Mouse (Mus musculus): ENCODE data around the gene Umps. TPM values are rescaled to one million over a fixed set of nuclear protein-coding genes. Genes with fewer than 3 reads are reported as not detected.

The Umps gene
- polyA plus RNA-seq, 1 experiment from 2014 or later: 22.8 TPM

DNA sequence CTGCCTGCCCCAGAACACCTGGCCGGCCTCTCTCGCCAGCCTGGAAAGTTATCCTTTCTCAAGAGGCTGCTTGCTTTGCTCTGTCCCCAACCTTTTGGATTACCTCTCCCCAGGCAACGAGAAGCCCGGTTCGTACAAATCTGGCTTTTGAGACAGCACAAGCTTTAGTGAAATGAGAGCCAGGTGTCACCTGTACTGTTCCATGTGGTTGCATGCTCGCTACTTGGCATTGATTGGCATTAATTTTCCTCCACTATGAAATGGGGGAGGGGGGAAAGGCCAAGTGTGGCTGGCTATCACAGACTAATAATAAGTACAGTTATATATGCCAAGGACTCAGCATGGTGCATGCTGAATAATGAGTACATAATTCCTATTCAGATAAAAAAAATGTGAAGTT, 27.5 kb upstream of the Umps start:
- Histone ChIP-seq H3K4me3 (replicated peaks) (no peak overlapping the region), H3K4me2 (no peak overlapping the region), H3K9me3 (replicated peaks) (no peaks in the 10 kb centered on the region), H3K4me1 (no peaks in the 10 kb centered on the region), H3K27me3 (replicated peaks) (no peaks in the 10 kb centered on the region), H3K27ac (replicated peaks) (no peak overlapping the region), H3K9ac (replicated peaks) (no peak overlapping the region), H3K36me3 (no peaks in the 10 kb centered on the region)
- WGBS: 89% methylated on average over 6 of the region's 6 CpGs
- no peak for ATAC-seq (ENCODE audit: low FRiP score)

DNA sequence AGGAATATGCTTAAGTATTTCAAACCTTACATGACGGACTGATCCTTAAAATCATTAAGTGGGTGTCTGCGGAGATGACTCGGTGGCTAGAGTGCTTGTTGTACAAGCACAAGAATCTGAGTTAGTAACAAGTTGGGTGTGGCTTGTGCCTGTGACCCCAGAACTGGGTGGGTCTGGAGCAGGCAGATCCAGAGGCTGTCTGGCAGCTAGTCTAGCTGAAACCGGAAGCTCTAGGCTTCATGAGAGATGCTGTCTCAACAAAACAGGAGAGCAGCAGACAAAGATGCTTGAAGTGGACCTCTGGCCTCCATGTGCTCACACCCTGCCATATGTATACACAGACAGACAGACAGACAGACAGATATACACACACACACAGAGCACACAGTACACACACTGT, 23.9 kb upstream of the Umps start:
- peaks cover 20% of the 10 kb centered on the region; the same call in 1 of the 2 replicates for H3K36me3 ChIP-seq
- H3K9ac ChIP-seq (replicated peaks): no peak overlapping the region
- 92% methylated on average over 4 of the region's 4 CpGs for WGBS
- H3K27me3 ChIP-seq (replicated peaks): no peaks in the 10 kb centered on the region
- H3K4me2 ChIP-seq: no peak overlapping the region
- H3K4me1 ChIP-seq: no peaks in the 10 kb centered on the region
- no peak overlapping the region for H3K4me3 ChIP-seq (replicated peaks)
- H3K9me3 ChIP-seq (replicated peaks): no peaks in the 10 kb centered on the region
- no peak for ATAC-seq (ENCODE audit: low FRiP score)
- H3K27ac ChIP-seq (replicated peaks): no peak overlapping the region

DNA sequence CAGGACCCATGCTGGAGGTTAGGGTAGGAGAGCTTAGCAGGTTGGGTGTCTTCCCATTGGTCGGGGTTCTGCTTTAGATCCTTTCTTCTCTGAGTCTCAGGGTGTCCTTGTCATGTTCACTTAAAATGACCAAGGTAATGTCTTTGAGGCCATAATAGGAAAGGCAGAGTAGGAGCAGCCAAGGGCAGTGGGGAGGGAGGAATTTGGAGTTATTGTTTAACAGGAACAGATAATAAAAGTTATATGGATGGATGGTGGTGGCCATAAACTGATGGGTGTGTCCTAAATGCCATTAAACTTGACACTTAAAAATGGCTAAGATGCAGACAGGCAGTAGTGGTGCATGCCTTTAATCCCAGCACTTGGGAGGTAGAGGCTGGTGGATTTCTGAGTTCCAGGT, 22.3 kb upstream of the Umps start:
- Histone ChIP-seq H3K4me1 (no peaks in the 10 kb centered on the region), H3K4me2 (no peak overlapping the region), H3K9me3 (replicated peaks) (no peaks in the 10 kb centered on the region), H3K36me3 (peaks cover 27% of the 10 kb centered on the region), H3K27ac (replicated peaks) (no peak overlapping the region), H3K9ac (replicated peaks) (no peak overlapping the region), H3K27me3 (replicated peaks) (no peaks in the 10 kb centered on the region), H3K4me3 (replicated peaks) (no peak overlapping the region)
- no peak for ATAC-seq (ENCODE audit: low FRiP score)
- WGBS: 79% methylated on average over 1 of the region's 1 CpGs

DNA sequence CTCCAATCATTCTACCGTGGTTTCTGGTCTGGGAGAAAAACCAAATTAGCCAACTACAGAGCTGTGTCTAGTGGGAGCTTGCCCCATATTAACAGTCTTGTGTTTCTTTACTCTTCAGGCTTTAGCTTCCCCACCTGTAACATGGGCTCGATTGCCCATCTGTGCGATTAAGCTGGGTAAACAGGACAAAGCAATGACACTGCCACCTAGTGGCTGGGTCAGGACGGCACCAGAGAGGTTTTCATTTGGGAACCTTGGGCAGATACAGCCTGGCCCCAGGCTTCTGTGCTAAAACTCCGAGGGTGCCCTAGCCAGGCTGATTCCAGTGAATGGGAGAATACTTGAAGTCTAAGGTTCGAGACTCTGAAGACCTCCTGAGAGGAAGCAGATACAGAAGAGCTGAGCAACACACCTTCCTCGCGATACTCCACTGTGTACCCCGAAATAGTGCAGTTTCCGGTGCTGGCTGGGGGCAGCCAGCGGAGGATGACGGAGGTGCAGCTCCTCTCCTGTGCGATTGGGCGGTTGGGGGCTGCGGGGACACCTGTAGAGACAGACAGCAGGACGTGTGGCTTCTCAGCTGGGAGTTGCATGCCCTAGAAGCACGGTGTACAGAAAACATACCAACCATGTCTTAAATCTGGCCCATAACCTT, 21.6 kb upstream of the Umps start:
- H3K4me2 ChIP-seq: no peak overlapping the region
- no peak for ATAC-seq (ENCODE audit: low FRiP score)
- no peaks in the 10 kb centered on the region for H3K9me3 ChIP-seq (replicated peaks)
- H3K4me1 ChIP-seq: no peaks in the 10 kb centered on the region
- no peak overlapping the region for H3K4me3 ChIP-seq (replicated peaks)
- H3K27me3 ChIP-seq (replicated peaks): no peaks in the 10 kb centered on the region
- WGBS: 62% methylated on average over 17 of the region's 17 CpGs
- peaks cover 27% of the 10 kb centered on the region for H3K36me3 ChIP-seq
- H3K27ac ChIP-seq (replicated peaks): no peak overlapping the region
- H3K9ac ChIP-seq (replicated peaks): no peak overlapping the region

DNA sequence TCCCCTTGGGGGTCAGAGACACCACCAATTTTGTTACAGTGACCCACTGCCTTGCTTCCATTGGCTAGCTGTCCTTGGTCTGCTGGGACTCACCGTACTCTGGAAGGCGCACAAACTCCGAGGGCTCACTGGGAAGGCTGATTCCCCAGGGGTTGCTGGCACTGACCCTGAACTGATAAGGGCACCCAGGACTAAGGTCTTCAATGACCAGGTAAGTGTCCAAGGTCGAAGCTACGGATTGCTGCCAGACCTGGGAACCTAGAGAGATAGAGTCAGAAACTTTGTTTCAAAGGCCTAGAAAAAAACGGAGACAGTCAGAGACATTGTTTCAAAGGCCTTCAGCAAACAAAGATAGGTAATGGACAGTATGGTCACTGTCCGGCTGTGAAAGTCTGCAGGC, 20.2 kb upstream of the Umps start:
- H3K36me3 ChIP-seq: peaks cover 35% of the 10 kb centered on the region
- no peaks in the 10 kb centered on the region for H3K9me3 ChIP-seq (replicated peaks)
- H3K27me3 ChIP-seq (replicated peaks): no peaks in the 10 kb centered on the region
- H3K27ac ChIP-seq (replicated peaks): no peak overlapping the region
- ATAC-seq (ENCODE audit: low FRiP score): no peak
- H3K4me1 ChIP-seq: no peaks in the 10 kb centered on the region
- no peak overlapping the region for H3K9ac ChIP-seq (replicated peaks)
- no peak overlapping the region for H3K4me2 ChIP-seq
- 86% methylated on average over 7 of the region's 7 CpGs for WGBS
- no peak overlapping the region for H3K4me3 ChIP-seq (replicated peaks)

DNA sequence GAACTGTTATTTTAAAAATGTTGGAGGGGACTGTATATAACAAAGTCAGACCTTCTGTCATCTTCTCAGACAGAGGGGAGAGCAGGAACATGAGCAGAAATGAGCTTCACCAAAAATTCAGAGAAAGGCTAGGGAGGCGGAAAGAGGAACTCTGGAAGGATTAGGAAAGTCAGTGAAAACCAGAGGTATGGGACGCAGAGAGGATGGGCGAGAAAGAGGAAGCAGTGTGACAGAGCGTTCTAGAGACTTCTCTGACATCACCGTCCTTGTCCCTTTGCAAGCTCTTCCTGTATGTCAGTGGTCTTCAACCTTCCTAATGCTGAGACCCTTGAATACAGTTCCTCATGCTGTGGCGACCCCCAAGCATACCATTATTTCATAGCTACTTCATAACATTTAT, 18.5 kb upstream of the Umps start:
- H3K9me3 ChIP-seq (replicated peaks): no peaks in the 10 kb centered on the region
- no peak overlapping the region for H3K27ac ChIP-seq (replicated peaks)
- peaks cover 35% of the 10 kb centered on the region for H3K36me3 ChIP-seq
- no peak for ATAC-seq (ENCODE audit: low FRiP score)
- no peak overlapping the region for H3K9ac ChIP-seq (replicated peaks)
- no peaks in the 10 kb centered on the region for H3K4me1 ChIP-seq
- H3K4me3 ChIP-seq (replicated peaks): no peak overlapping the region
- H3K4me2 ChIP-seq: no peak overlapping the region
- no peaks in the 10 kb centered on the region for H3K27me3 ChIP-seq (replicated peaks)
- 86% methylated on average over 6 of the region's 6 CpGs for WGBS

DNA sequence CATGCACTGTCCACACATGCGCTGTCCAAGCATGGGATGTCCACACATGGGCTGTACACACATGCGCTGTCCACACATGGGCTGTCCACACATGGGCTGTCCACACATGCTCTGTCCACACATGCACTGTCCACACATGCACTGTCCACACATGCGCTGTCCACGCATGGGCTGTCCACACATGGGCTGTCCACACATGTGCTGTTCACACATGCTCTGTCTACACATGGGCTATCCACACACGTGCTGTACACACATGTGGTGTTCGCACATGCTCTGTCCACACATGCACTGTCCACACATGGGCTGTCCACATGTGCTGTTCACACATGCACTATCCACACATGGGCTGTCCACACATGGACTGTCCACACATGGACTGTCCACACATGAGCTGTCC, 16.9 kb upstream of the Umps start:
- H3K9ac ChIP-seq (replicated peaks): no peak overlapping the region
- ATAC-seq (ENCODE audit: low FRiP score): no peak

DNA sequence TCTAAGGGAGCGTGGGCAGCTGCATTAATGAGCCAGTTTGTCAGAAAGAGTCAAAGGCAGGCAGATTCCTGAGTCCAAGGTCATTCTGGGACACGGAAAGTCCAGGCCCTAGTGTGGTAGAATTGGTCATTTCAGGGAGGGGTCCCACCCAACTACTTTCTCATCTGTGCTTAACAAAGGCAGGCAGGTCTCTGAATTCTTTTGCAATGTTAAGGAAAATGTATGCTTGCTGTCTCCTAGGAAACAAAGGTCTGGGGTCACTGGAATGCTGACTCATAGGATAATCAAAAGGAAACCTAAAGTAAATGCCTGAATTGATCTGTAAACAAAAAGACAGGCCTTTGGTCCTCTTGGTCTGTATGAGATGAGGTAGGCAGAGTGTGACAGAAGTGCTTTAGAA, 13.0 kb upstream of the Umps start:
- Histone ChIP-seq H3K4me1 (no peaks in the 10 kb centered on the region), H3K9me3 (replicated peaks) (no peaks in the 10 kb centered on the region), H3K4me3 (replicated peaks) (no peak overlapping the region), H3K4me2 (no peak overlapping the region), H3K9ac (replicated peaks) (no peak overlapping the region), H3K27ac (replicated peaks) (no peak overlapping the region), H3K27me3 (replicated peaks) (no peaks in the 10 kb centered on the region), H3K36me3 (peaks cover 36% of the 10 kb centered on the region)
- 35% methylated on average over 2 of the region's 2 CpGs for WGBS
- no peak for ATAC-seq (ENCODE audit: low FRiP score)

More for the DNA sequence above, 16.9 kb upstream of the Umps start:
- Histone ChIP-seq H3K4me1 (no peaks in the 10 kb centered on the region), H3K4me3 (replicated peaks) (no peak overlapping the region), H3K36me3 (peaks cover 34% of the 10 kb centered on the region), H3K4me2 (no peak overlapping the region), H3K27me3 (replicated peaks) (no peaks in the 10 kb centered on the region), H3K27ac (replicated peaks) (no peak overlapping the region), H3K9me3 (replicated peaks) (no peaks in the 10 kb centered on the region)
- WGBS: 98% methylated on average over 6 of the region's 6 CpGs

DNA sequence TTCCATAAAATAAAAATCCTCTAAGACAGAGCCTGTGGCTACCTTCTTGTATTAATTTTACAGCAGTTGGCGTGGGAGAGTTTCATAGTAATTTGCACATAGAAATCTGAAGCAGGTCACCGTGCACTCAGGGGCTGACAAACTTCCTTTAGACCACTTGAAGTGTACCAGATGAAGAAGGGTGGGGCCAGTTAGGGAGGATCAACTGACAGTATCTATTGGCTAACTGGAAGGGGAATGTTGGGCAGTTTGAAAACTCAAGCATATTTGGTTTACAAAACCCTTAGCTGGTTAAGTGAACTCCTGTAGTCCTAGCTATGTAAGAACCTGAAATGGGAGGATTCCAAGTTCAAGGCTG, 424 bp upstream of the Umps start:
- 70% methylated on average over 2 of the region's 2 CpGs for WGBS
- Histone ChIP-seq H3K27ac (replicated peaks) (peak overlapping the region; percentile 68), H3K9me3 (replicated peaks) (no peaks in the 10 kb centered on the region), H3K4me1 (peaks cover 14% of the 10 kb centered on the region), H3K4me2 (peak overlapping the region; percentile 89), H3K4me3 (replicated peaks) (peak overlapping the region; percentile 94), H3K27me3 (replicated peaks) (no peaks in the 10 kb centered on the region), H3K9ac (replicated peaks) (peak overlapping the region; percentile 75), H3K36me3 (peaks cover 10% of the 10 kb centered on the region)
- ATAC-seq (ENCODE audit: low FRiP score): peak; percentile 39; the same call in 1 of the 2 replicates

DNA sequence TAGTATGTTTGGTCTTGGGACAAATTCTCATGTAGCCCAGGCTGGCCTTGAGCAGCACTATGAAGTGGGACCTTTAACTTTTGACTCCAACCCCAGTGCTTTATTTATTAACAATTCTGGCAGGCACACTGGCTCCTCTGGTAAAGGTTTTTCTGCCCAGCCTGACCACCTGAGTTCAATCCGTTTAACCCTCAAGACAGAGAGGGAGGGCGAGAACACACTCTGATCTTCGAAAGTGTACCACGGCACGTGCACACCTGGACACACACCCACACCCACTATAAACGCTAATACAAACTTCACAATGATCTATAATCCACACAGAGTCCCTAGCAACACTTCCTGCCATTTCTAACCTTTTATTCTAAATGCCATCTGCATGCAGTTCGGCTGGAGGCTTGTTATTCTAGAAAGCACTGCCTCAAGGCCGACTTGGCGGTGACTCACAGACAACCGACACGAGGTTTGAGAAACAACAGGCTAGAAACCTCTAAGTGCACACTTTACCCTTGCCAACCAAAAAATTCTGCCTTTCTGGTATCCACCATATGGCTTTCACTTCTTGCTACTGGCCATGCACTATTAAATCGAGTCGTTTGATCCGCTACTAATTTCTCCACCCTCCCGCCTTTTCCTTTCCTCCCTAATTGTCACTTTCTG, 830 bp downstream of the Umps start:
- peak overlapping the region; percentile 75 for H3K9ac ChIP-seq (replicated peaks)
- WGBS: 17% methylated on average over 15 of the region's 15 CpGs
- peaks cover 22% of the 10 kb centered on the region for H3K36me3 ChIP-seq
- no peaks in the 10 kb centered on the region for H3K9me3 ChIP-seq (replicated peaks)
- peaks cover 14% of the 10 kb centered on the region for H3K4me1 ChIP-seq
- peak overlapping the region; percentile 94 for H3K4me3 ChIP-seq (replicated peaks)
- H3K27me3 ChIP-seq (replicated peaks): no peaks in the 10 kb centered on the region
- no peak overlapping the region for H3K27ac ChIP-seq (replicated peaks)
- ATAC-seq (ENCODE audit: low FRiP score): no peak
- H3K4me2 ChIP-seq: peak overlapping the region; percentile 89

DNA sequence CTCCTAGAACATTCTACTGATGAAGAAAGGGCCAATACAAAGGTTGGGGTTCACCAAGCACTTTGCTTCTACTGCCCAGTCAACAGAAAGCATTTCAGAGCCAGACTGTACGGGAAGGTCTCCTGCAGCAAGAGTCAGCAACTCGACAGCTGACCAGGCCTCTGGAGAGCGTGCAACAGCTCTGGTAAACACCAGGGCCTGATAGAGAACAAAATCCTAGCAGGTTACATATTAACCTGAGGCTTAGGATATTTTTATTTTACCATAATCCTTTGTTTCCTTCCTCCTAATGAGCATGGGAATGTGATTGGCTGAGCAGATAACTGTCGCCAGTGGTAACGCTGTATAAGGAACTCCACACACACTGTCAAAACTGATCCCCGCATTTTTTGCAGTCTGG, 3.3 kb downstream of the Umps start:
- no peaks in the 10 kb centered on the region for H3K27me3 ChIP-seq (replicated peaks)
- H3K9ac ChIP-seq (replicated peaks): no peak overlapping the region
- H3K4me1 ChIP-seq: peaks cover 14% of the 10 kb centered on the region
- no peak overlapping the region for H3K4me3 ChIP-seq (replicated peaks)
- H3K27ac ChIP-seq (replicated peaks): no peak overlapping the region
- peaks cover 44% of the 10 kb centered on the region for H3K36me3 ChIP-seq
- H3K9me3 ChIP-seq (replicated peaks): no peaks in the 10 kb centered on the region
- ATAC-seq (ENCODE audit: low FRiP score): no peak
- no peak overlapping the region for H3K4me2 ChIP-seq
- WGBS: 90% methylated on average over 6 of the region's 6 CpGs

DNA sequence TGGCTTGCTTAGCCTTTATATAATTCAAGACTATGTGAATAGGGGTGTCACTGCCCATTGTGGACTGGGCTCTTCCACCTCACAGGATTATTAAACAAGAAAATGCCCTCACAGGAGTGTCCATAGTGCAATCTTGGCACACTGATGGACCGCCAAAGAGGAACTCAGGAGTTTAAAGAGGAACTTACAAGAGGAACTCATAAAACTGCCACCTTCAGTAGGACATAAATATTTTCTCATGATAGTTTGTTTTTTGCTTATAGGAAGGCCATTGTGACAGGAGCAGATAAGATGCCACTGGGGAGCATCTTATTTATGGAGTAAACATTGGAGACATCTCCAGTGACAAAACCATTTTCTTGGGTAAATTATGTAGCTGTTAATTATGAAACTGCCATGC, 12.0 kb downstream of the Umps start:
- no peak for ATAC-seq (ENCODE audit: low FRiP score)

More for the DNA sequence above, 12.0 kb downstream of the Umps start:
- no peak overlapping the region for H3K4me2 ChIP-seq
- H3K36me3 ChIP-seq: peaks cover 53% of the 10 kb centered on the region
- H3K27me3 ChIP-seq (replicated peaks): no peaks in the 10 kb centered on the region
- no peak overlapping the region for H3K4me3 ChIP-seq (replicated peaks)
- no peak overlapping the region for H3K9ac ChIP-seq (replicated peaks)
- WGBS: 89% methylated on average over 1 of the region's 1 CpGs
- H3K27ac ChIP-seq (replicated peaks): no peak overlapping the region
- H3K9me3 ChIP-seq (replicated peaks): no peaks in the 10 kb centered on the region
- no peaks in the 10 kb centered on the region for H3K4me1 ChIP-seq

Measured in neural tube, embryonic 15.5 days (tissue).